Mouse (Mus musculus) mesoderm, embryonic 11.5 days (tissue): Measurements from ENCODE around the gene Olfr1443.

Source experiments
- DNase-seq: peaks from one replicate; pipeline ENCODE4 v3.0.0-alpha.2; 2012; ENCODE audit warnings: low read depth, low spot score

Olfr1443 gene

GRCm38 (mm10) chr19:12731950-12732349 is 54.0 kb downstream of the Olfr1443 start:
- DNase-seq = no peak
